Mouse (Mus musculus) natural killer cell, adult 2 months (primary cell): Measurements from ENCODE around the gene Slc16a2.
A peak's percentile ranks its signal among the peaks of the same experiment; 100 is the strongest.
"Not testable (repeated sequence)": the region's sequence is repeated elsewhere in the genome, so short reads cannot be mapped to it uniquely, and the experiment has no call there.

ENCODE experiments used
- DNase-seq, 2 experiments: peaks; one replicate each; pipeline ENCODE4 v3.0.0; 2022; ENCODE audit warnings: low spot score in 2 of 2

Slc16a2 gene

GRCm38 (mm10) chrX:103734041-103734625 lies 87.7 kb downstream of the Slc16a2 start:
- no peak for DNase-seq

GRCm38 (mm10) chrX:103733091-103733490 lies 88.7 kb downstream of the Slc16a2 start:
- DNase-seq = no peak

- DNase-seq = no peak
Observed at GRCm38 (mm10) chrX:103732033-103732703, 89.6 kb downstream of the Slc16a2 start.

GRCm38 (mm10) chrX:103722437-103722836 lies 99.3 kb downstream of the Slc16a2 start:
- no peak for DNase-seq

- DNase-seq = no peak
Observed at GRCm38 (mm10) chrX:103719618-103720185, 102.1 kb downstream of the Slc16a2 start.

GRCm38 (mm10) chrX:103712922-103713321 lies 108.9 kb downstream of the Slc16a2 start:
- no peak for DNase-seq

GRCm38 (mm10) chrX:103709671-103710070 lies 112.1 kb downstream of the Slc16a2 start:
- no peak for DNase-seq

GRCm38 (mm10) chrX:103708592-103708991 lies 113.2 kb downstream of the Slc16a2 start:
- DNase-seq = no peak

- no peak for DNase-seq
Observed at GRCm38 (mm10) chrX:103704611-103705010, 117.2 kb downstream of the Slc16a2 start.

GRCm38 (mm10) chrX:103704024-103704423 lies 117.8 kb downstream of the Slc16a2 start:
- no peak for DNase-seq

- no peak for DNase-seq
Observed at GRCm38 (mm10) chrX:103697796-103698195, 124.0 kb downstream of the Slc16a2 start.

GRCm38 (mm10) chrX:103696081-103696519 lies 125.7 kb downstream of the Slc16a2 start:
- DNase-seq = no peak

- DNase-seq = peak; percentile 24 to 37
Observed at GRCm38 (mm10) chrX:103695165-103695996, 126.4 kb downstream of the Slc16a2 start.

GRCm38 (mm10) chrX:103694787-103695164 lies 127.0 kb downstream of the Slc16a2 start:
- DNase-seq = no peak

- no peak for DNase-seq
Observed at GRCm38 (mm10) chrX:103694381-103694780, 127.4 kb downstream of the Slc16a2 start.

GRCm38 (mm10) chrX:103692916-103693315 lies 128.9 kb downstream of the Slc16a2 start:
- no peak for DNase-seq

GRCm38 (mm10) chrX:103688551-103688950 lies 133.2 kb downstream of the Slc16a2 start:
- no peak for DNase-seq

GRCm38 (mm10) chrX:103674674-103675073 lies 147.1 kb downstream of the Slc16a2 start:
- DNase-seq = no peak

- DNase-seq = no peak
Observed at GRCm38 (mm10) chrX:103673761-103674160, 148.0 kb downstream of the Slc16a2 start.

- DNase-seq = no peak
Observed at GRCm38 (mm10) chrX:103670245-103670644, 151.5 kb downstream of the Slc16a2 start.

- DNase-seq = not testable (repeated sequence)
Observed at GRCm38 (mm10) chrX:103664445-103664844, 157.3 kb downstream of the Slc16a2 start.

- no peak for DNase-seq
Observed at GRCm38 (mm10) chrX:103658985-103659384, 162.8 kb downstream of the Slc16a2 start.
